Mouse (Mus musculus): ENCODE results near the gene Cdk5.

Gene Cdk5

GRCm38 (mm10) chr5:24373807-24374206 is 49.5 kb downstream of the Cdk5 start:
- DNase-seq, result no peak

GRCm38 (mm10) chr5:24369767-24370166 is 53.6 kb downstream of the Cdk5 start:
- no peak for DNase-seq
